Mouse (Mus musculus): ENCODE measurements around the gene Skap1.
A peak's percentile ranks its signal among the peaks of the same experiment; 100 is the strongest.

The Skap1 gene

GRCm38 (mm10) chr11:96622782-96623181 is 158.4 kb downstream of the Skap1 start:
- DNase-seq (ENCODE audit: low spot score in 2 of 2) = peak; percentile 34 to 51

DNA sequence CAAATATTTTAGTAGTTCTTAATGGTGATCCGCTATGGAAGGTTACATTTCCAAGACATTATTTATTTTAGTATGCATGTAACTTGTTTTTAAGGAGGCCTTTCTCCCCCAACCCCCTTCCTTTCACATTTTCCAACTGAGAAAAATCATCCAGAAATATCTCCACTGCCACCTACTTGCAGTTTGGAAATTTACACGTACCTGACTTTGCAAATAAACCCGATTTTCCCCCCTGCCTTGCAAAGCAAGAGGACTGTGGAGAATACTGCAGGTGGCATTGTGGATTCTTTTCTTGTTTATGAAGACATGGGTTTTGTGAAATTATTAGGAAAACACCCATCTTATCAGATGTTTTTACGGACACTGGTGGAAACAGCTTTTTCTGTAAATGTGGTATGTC is 160.0 kb downstream of the Skap1 start:
- no peak for DNase-seq (ENCODE audit: low spot score in 2 of 2)

GRCm38 (mm10) chr11:96629775-96630174 is 165.4 kb downstream of the Skap1 start:
- no peak for DNase-seq (ENCODE audit: low spot score in 2 of 2)

- DNase-seq (ENCODE audit: low spot score in 2 of 2) = no peak
Observed at GRCm38 (mm10) chr11:96631521-96631920, 167.1 kb downstream of the Skap1 start.

DNA sequence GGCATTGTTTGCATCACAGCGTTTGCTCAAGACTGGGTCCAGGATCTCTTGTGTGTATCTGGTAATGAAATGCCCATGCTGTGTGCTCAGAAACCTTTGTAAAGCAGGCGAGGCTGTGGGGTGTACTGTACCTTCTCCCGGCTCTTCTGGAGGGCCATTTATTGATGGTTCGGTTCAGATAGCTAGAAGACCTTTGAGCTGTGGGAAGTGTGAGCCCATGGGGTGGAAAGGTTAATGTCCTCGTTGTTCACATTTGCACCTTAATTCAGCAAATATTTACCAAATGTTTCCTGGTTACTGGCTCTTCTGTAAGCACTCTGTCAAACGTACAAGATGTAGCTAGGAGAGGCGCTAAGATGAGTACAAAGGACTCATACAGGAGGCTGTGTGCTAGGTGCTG is 173.5 kb downstream of the Skap1 start:
- DNase-seq (ENCODE audit: low spot score in 2 of 2) = no peak

- no peak for DNase-seq (ENCODE audit: low spot score in 2 of 2)
Observed at GRCm38 (mm10) chr11:96639805-96640204, 175.4 kb downstream of the Skap1 start.

DNA sequence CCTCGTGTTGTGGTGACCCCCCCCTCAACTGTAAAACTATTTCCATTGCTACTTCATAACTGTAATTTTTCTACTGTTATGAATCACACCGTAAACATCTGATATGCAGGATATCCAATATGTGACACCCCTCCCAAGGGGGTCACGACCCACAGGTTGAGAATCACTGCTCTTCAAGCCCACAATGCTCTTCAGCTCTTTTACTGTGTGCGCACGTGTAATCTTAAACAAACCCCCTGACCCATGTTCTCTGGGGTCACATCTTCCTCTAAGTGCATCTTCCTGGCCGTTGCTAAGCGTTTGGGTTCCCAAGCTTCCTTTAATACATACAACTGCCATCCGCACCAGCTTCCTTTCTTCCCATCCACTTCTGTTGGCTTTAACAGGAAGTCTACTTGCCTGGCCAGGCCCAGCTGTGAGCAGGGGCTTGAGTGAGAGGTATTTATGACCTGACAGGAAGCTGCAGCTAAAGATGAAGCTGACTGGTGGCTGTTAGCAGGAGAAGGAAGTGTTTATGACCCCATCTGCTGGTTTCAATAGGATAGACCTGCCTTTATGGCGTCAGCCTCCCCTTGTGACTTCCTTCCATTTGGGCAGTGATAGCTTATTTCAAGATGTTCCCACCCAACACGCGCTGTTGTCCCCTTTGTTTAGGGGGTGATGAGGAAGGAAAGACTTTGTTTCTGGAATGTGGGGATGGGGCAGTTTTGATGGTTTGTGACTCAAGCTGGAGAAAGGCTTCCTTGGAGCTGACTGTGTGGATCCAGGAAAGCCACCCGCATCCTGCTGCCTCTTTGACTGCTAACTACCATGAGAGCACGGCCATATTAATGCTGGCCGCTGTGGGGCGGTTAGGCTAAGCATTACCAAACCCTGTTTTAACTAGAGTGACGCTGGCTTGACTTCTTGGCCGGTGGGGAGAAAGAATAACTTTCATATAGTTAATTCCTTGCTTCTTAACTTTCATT is 178.1 kb downstream of the Skap1 start:
- DNase-seq (ENCODE audit: low spot score in 2 of 2) = no peak

- no peak for DNase-seq (ENCODE audit: low spot score in 2 of 2)
Observed at GRCm38 (mm10) chr11:96644969-96645368, 180.6 kb downstream of the Skap1 start.

DNA sequence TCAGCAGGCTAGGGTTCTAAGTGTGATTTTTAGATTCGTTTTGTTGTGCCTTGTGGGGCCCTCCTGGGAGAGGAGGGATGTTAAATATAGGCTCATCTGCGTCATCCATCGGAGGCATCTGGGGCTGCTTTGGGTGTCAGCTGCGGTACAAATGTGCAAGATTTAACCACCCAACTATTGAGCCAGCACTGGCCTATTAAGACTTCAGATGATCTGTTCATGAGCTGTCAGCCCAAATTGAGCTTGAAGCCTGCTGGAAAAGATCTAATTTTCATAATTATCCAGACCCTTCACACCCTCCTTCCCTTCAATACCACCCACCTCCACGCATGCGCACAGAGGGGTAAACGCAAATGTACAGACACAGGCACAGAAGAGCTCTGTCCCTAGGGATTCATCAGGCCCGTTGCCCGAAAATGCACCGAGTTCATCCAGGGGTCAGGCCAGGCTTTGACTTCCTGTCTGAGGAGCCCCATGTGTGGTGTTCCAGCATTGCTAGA is 181.2 kb downstream of the Skap1 start:
- DNase-seq (ENCODE audit: low spot score in 2 of 2) = peak in 1 of 2 experiments; percentile 7

- DNase-seq (ENCODE audit: low spot score in 2 of 2) = no peak
Observed at GRCm38 (mm10) chr11:96651848-96652247, 187.5 kb downstream of the Skap1 start.

GRCm38 (mm10) chr11:96653867-96654266 is 189.5 kb downstream of the Skap1 start:
- DNase-seq (ENCODE audit: low spot score in 2 of 2) = no peak

DNA sequence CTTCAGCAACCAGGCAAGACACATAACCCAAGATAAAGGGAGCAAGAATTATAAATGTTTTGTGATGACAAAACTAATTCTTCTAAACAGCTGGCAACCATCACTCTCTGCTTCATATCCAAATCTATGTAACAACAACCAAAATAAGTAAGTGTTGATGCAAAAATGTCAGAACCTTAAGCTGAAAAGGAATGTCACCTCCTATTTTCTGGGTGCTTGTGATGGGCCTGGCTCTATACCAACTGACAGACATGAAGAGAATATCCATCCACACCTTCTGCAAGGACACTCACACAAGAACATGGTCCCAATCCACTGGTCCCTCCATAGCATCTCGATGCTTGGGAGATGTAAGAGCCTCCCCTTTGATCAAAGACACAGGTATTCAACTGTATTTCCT is 194.0 kb downstream of the Skap1 start:
- no peak for DNase-seq (ENCODE audit: low spot score in 2 of 2)

GRCm38 (mm10) chr11:96666924-96667323 is 202.5 kb downstream of the Skap1 start:
- peak; percentile 5 to 8 for DNase-seq (ENCODE audit: low spot score in 2 of 2)

- DNase-seq (ENCODE audit: low spot score in 2 of 2) = no peak
Observed at GRCm38 (mm10) chr11:96668367-96668766, 204.0 kb downstream of the Skap1 start.

DNA sequence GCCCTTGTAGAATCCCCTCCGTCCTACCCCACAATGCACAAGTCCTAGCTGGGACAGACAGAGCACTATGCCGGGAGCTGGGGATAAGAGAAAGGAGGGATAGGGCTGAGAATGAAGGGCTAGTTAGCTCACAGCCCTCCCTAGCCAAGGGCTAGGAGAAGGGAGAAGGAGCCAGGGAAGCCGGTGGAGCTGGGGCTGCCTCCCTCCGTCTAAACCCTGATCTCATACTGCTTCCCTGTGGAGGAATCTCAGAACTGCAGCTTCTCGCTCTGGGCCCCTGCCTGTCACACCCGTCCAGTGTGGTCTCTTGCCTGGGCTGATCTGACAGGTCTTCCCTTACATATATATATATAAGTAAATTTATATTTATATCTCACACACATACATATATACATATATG is 209.4 kb downstream of the Skap1 start:
- peak; percentile 23 to 39 for DNase-seq (ENCODE audit: low spot score in 2 of 2)

DNA sequence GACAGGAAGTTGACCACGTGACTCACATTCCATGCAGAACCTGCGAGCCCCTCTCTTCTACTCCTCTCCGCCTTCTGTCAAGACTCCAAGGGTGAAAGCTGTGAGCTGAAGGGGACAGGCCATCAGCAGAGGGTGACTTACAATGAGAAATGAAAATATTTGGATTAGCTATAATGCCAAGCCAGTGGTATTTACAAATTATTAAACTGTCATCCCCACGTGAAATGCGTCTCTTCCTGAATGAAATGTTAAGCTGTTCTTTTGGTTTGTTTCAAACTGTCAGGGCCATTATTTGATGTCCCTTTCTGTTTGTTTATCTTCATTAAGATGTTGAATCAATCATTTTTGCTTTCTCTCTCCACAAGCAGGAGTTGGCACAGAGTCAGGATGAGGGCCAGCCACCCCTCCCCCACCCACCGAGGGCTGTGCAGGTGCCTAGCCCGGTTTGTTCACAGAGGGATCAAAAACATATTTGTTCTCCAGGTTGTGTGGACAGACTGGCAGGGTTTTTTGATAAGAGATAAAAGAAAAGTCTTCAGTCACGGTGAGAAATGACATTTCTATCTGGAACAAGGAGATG is 210.5 kb downstream of the Skap1 start:
- peak; percentile 30 to 34 for DNase-seq (ENCODE audit: low spot score in 2 of 2)

DNA sequence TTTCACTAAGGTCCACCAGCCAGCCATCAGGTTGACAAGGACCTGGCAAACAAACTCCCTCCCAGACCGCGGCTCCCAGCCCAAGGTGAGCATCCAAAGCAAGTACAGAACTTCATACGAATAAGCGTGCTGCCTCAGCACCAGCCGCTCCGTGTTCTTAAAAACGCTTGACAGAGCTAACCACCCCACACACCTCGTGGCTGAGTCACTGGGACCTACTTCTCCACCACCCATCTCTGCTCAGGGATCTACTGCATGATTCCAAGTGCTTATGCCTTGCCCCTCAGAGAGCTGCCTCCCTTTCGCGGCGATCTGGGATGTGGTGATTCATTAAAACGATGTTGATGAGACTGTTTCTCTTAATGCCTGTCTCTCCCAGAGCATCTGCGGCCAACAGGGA is 213.6 kb downstream of the Skap1 start:
- no peak for DNase-seq (ENCODE audit: low spot score in 2 of 2)

DNA sequence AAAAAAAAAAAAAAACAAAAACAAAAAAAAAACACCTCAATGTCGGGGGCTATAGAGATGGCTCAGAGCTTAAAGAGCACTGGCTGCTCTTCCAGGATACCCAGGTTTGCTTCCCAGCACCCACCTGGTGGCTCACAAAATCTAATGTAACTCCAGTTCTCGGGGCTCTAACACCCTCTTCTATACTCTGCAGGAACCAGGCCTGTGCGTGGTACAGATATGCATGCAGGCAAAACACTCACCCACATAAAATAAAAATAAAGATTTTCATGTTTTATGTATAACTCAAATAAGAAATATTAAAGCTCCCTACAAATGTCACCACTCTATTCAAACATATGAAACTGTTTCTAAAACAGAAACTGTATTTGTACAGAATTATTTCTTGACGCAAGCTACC is 214.6 kb downstream of the Skap1 start:
- no peak for DNase-seq (ENCODE audit: low spot score in 2 of 2)

- DNase-seq (ENCODE audit: low spot score in 2 of 2) = no peak
Observed at GRCm38 (mm10) chr11:96685381-96685780, 221.0 kb downstream of the Skap1 start.

- DNase-seq (ENCODE audit: low spot score in 2 of 2) = no peak
Observed at GRCm38 (mm10) chr11:96686713-96687280, 222.4 kb downstream of the Skap1 start.

- no peak for DNase-seq (ENCODE audit: low spot score in 2 of 2)
Observed at GRCm38 (mm10) chr11:96692250-96692649, 227.9 kb downstream of the Skap1 start.

- DNase-seq (ENCODE audit: low spot score in 2 of 2) = no peak
Observed at GRCm38 (mm10) chr11:96693360-96693759, 229.0 kb downstream of the Skap1 start.

DNA sequence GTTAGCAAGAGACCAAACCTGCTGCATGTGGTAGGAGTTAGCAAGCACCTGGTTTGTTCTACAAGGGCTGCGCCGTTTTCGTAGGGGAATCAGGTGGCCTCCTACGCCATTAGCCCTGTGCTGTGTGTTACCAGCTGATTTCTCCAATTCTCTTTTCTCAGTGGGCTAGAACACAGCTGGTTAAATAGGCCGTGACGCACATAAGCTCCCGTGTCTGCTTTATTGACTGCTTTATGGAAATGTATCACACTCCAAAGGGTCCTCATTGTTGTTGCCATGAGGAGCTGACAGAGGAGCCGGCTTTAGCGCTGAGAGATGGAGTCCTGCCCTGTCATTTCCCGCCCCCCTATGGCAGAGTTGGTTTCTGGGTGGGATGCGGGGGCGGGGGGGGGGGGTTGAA is 230.4 kb downstream of the Skap1 start:
- DNase-seq (ENCODE audit: low spot score in 2 of 2) = no peak

All from urinary bladder, postnatal 36 days (tissue).